Mouse (Mus musculus) megakaryocyte-erythroid progenitor cell, adult 5 weeks (primary cell): ENCODE results near the gene Gpr143. TPM values are rescaled to one million over a fixed set of nuclear protein-coding genes. Genes with fewer than 3 reads are reported as not detected.

Source experiments
- polyA plus RNA-seq: library from polyadenylated mRNA; stranded (reverse); fragments of >175 nt; gene quantifications from 2 replicates; pipeline ENCODE4 v1.2.3, GENCODE M21; 2012

Gpr143 gene
- polyA plus RNA-seq, result not detected in 2 replicates

GRCm38 (mm10) chrX:152781720-152782403 is at the start of gene Gpr143:
TSS of gene Gpr143 (plus strand) at chrX:152781921.

GRCm38 (mm10) chrX:152768891-152769599 is 12.7 kb upstream of the Gpr143 start, which contains the start of gene Shroom2:
TSS of gene Shroom2 (minus strand) at chrX:152769465.

Other genes starting within 250 kb of the Gpr143 start
- gene Cldn34a, start 218.6 kb upstream of the Gpr143 start, polyA plus RNA-seq, result not detected in 2 replicates
- 0.32 and 0.52 TPM in 2 replicates for gene Shroom2, start 12.5 kb upstream of the Gpr143 start, polyA plus RNA-seq
- gene Usp51, start 224.5 kb downstream of the Gpr143 start, polyA plus RNA-seq, result 0.51 and 0.60 TPM in 2 replicates